Mouse (Mus musculus) testis, adult 2 months (tissue): ENCODE results near the gene Gripap1.

Experiments
- CTCF ChIP-seq: fragments of 200-500 bp; IDR thresholded peaks from 2 replicates; pipeline ENCODE4 v1.5.1; 2012; ENCODE audit warnings: low read depth, mild to moderate bottlenecking, inconsistent platforms, low read length, moderate library complexity; ENCODE audit not compliant: control insufficient read depth, insufficient read depth, insufficient replicate concordance
- POLR2A ChIP-seq: fragments of 200-500 bp; IDR thresholded peaks from 2 replicates; pipeline ENCODE4 v1.6.1; 2012; ENCODE audit warnings: low read depth, mild to moderate bottlenecking, inconsistent platforms, low read length, moderate library complexity; ENCODE audit not compliant: control insufficient read depth

GRCm38 (mm10) chrX:7867141-7867540 is 77.6 kb downstream of the Gripap1 start:
- TF ChIP-seq CTCF: no peak
- no peak for TF ChIP-seq POLR2A
